Mouse (Mus musculus) stomach, embryonic 14.5 days (tissue): ENCODE measurements around the gene Arrdc1. TPM values are rescaled to one million over a fixed set of nuclear protein-coding genes. Genes with fewer than 3 reads are reported as not detected.

Experiments used
- microRNA-seq: library from miRNA; unstranded; fragments of <30 nt; microRNA quantifications from one replicate; pipeline ENCODE4, GENCODE M21; 2016
- polyA plus RNA-seq: library from polyadenylated mRNA; unstranded; fragments of >200 nt; fragmentation: Nextera tagmentation; extraction: Ambion mirVana; gene quantifications from 2 replicates; pipeline ENCODE4 v1.2.1, GENCODE M21; 2014

Gene Arrdc1
- polyA plus RNA-seq, 1 experiment from 2014 or later = 72.4 TPM

Small RNA genes within 50 kb of the gene (microRNA-seq; reads per million reads assigned to microRNA genes)
- not detected for gene Gm22875

Other genes starting within 250 kb of the Arrdc1 start
- 1.3 TPM in 2 replicates for gene Cacna1b, start 172.1 kb downstream of the Arrdc1 start, polyA plus RNA-seq
- gene Ehmt1, start 15.6 kb downstream of the Arrdc1 start, polyA plus RNA-seq = 91.2 and 95.9 TPM in 2 replicates
- gene Zmynd19, start 14.5 kb upstream of the Arrdc1 start, polyA plus RNA-seq = 6.3 and 8.1 TPM in 2 replicates
- 25.4 and 28.6 TPM in 2 replicates for gene Dph7, start 27.1 kb upstream of the Arrdc1 start, polyA plus RNA-seq
- 114 and 129 TPM in 2 replicates for gene Mrpl41, start 39.8 kb upstream of the Arrdc1 start, polyA plus RNA-seq
- 5.2 and 6.5 TPM in 2 replicates for gene Pnpla7, start 40.8 kb upstream of the Arrdc1 start, polyA plus RNA-seq
- gene Nsmf, start 119.1 kb upstream of the Arrdc1 start, polyA plus RNA-seq = 59.5 and 60.3 TPM in 2 replicates
- 0.26 and 0.53 TPM in 2 replicates for gene Entpd8, start 145.1 kb upstream of the Arrdc1 start, polyA plus RNA-seq
- 2.3 and 5.0 TPM in 2 replicates for gene Noxa1, start 159.9 kb upstream of the Arrdc1 start, polyA plus RNA-seq
- 8.0 and 8.9 TPM in 2 replicates for gene Nrarp, start 245.5 kb upstream of the Arrdc1 start, polyA plus RNA-seq